Mouse (Mus musculus): Measurements from ENCODE around the gene Ccdc15. TPM values are rescaled to one million over a fixed set of nuclear protein-coding genes. Genes with fewer than 3 reads are reported as not detected.

Gene Ccdc15
- polyA plus RNA-seq (2016; fragmentation: Nextera tagmentation; extraction: Ambion mirVana) = 12.6 and 13.4 TPM in 2 replicates

DNA sequence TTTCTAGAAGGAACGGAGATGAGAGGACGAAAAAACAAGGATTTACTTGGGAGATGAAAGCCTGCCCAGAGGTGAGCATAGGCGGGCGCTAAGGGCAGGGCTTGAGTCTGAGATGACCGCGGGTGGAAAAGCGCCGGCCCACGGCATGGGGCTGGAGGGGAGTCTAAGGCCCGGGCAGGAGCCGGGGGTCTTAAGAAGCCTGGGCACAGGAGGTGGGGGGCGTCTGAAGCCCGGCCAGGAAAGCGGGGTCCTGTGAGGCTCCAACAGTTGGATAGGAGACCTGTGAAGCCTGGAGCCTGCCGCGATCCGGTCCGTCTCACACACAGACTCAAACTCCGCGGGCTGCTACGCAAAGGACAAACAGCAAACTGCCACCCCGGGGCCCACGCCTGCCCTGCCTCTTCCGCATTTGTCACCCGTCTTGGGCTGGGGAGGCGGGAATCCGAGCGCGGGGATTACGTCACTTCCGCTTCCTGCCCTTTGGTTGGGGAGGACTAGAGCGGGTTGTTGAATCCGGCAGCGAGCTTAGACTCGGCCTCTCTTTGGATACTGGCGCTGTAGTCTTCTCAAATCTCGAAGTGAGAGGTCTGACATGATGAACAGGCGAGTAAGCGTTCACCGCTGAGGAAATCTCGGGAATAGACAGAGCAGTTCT, at the start of gene Ccdc15:
Gene Ccdc15 (minus strand): TSS at position 445 of the 655 bp plus-strand sequence.
- H3K36me3 ChIP-seq (replicated peaks) = peaks cover 10% of the 10 kb centered on the region; the same call in 1 of the 2 replicates
- H3K27ac ChIP-seq = peak within 1 kb of the TSS; percentile 93
- WGBS = under 1% methylated on average over 41 of the region's 41 CpGs
- peak within 1 kb of the TSS; percentile 63 for H3K4me3 ChIP-seq
- peak; percentile 98 for DNase-seq (ENCODE audit: extremely low spot score, low spot score)
- H3K27me3 ChIP-seq (ENCODE audit: poor library complexity, severe bottlenecking) = peaks cover 3% of the 10 kb centered on the region; the same call in 1 of the 2 replicates
- H3K4me1 ChIP-seq = peaks cover 17% of the 10 kb centered on the region
- no peaks in the 10 kb centered on the region for H3K9me3 ChIP-seq

DNA sequence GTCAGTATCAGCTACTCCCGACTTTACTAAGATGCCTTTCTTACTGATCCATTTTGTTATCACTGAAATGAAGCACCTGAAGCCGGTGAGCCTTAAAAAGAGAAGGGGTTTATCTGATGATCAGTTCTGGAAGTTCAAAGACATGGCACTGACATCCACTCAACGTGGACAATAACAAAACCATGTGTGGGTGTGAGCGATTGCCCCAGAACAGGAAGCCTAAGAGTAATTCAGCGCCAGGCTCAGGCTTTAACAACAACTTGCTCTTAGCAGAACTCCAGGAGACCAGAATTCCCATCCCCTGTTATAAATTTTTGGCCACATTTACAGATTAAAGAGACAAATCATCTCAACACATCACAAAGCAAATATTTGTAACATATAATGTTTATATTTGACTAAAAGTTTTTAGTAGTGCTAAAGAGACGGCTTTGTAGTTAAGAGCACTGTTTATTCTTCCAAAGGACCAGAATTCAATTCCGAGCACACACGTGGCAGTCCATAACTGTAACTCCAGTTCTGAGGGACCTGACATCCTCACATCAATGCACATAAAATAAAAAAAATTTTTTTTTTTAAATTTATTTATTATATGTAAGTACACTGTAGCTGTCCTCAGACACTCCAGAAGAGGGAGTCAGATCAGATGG, 45.4 kb upstream of the Ccdc15 start:
- DNase-seq (ENCODE audit: extremely low spot score, low spot score) = no peak
- Histone ChIP-seq H3K4me3 (no peak overlapping the region), H3K27ac (no peak overlapping the region), H3K9me3 (no peaks in the 10 kb centered on the region), H3K36me3 (replicated peaks) (no peaks in the 10 kb centered on the region), H3K4me1 (0 out of 2 replicates have a peak, but pooled peaks cover 5% of the 10 kb centered on the region), H3K27me3 (ENCODE audit: poor library complexity, severe bottlenecking) (no peaks in the 10 kb centered on the region)
- 77% methylated on average over 8 of the region's 8 CpGs for WGBS

DNA sequence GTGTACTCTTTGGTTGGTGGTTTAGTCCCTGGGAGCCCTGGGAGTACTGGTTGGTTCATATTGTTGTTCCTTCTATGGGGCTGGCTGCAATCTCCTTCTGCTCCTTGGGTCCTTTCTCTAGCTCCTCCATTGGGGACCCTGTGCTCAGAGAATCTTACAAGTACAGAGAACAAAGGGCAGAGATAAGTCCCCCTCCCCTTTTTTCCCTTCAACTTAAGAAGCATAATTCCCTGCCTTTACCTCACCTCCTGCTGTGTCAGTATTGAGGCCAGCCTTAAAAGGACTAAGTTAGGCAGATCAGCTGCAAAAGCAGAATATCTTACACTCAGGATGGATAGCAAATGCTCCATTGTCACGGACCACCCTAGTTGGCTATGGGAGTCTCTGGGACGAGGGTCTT, 43.8 kb upstream of the Ccdc15 start:
- DNase-seq (ENCODE audit: extremely low spot score, low spot score) = no peak
- Histone ChIP-seq H3K36me3 (replicated peaks) (no peaks in the 10 kb centered on the region), H3K4me3 (no peak overlapping the region), H3K4me1 (0 out of 2 replicates have a peak, but pooled peaks cover 5% of the 10 kb centered on the region), H3K27me3 (ENCODE audit: poor library complexity, severe bottlenecking) (peaks cover 2% of the 10 kb centered on the region), H3K27ac (no peak overlapping the region), H3K9me3 (no peaks in the 10 kb centered on the region)
- WGBS = 59% methylated on average over 2 of the region's 2 CpGs

DNA sequence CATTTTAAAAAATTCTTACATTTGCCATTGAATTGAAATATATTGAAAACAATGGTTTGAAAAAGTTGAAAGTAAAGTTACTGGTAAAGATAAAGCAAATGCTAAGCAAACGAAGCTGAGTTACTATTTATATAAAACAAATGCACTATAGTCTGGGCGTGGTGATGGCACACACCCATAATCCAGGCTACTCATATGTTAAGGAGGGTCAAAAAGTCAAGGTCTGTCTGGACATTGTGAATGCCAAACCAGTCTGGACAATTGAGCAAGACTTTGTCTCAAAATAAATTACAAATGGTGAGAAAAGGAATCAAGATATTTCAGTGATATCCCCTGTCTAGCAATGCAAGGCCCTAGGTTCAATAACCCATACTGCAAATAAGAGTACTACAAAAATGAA, 42.7 kb upstream of the Ccdc15 start:
- no peaks in the 10 kb centered on the region for H3K36me3 ChIP-seq (replicated peaks)
- H3K4me1 ChIP-seq = 0 out of 2 replicates have a peak, but pooled peaks cover 5% of the 10 kb centered on the region
- no peak overlapping the region for H3K27ac ChIP-seq
- peaks cover 13% of the 10 kb centered on the region for H3K27me3 ChIP-seq (ENCODE audit: poor library complexity, severe bottlenecking)
- H3K4me3 ChIP-seq = no peak overlapping the region
- 82% methylated on average over 2 of the region's 2 CpGs for whole genome bisulfite sequencing
- no peaks in the 10 kb centered on the region for H3K9me3 ChIP-seq
- DNase-seq (ENCODE audit: extremely low spot score, low spot score) = no peak

DNA sequence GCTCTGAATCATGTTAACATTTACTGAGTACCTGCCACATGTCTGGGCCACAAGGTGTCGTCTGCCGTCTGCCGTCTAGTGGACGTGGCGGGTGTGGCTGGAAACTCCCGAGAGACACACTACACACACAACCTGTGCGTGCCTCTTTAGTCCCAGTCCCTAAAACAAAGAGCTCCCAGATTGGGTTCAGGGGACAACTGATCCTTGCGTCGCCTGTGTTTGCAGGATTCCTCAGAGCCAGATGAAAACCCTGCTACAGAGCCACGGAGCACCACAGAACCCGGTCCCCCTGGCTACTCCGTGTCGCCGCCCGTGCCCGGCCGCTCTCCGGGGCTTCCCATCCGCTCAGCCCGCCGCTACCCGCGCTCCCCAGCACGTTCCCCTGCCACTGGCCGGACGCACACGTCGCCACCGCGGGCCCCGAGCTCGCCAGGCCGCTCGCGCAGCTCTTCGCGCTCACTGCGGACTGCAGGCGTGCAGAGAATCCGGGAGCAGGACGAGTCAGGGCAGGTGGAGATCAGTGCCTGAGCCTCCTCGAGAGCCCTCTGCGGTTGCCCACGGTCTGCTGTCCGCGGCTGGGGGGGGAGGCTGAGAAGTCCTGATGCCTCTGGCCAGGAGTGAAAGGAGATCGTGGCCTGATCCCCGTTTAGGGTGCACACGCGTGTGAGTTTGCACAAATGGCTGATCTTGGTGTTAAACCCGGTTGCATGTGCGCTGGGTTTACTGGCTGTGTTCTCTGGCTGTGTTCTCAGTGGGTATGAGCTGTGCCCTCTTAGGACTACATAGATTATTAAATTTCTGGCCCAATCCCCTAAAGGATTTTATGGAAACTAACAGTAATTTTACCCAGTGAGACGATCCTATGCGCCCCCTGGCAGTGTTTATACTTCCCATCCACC, 36.3 kb upstream of the Ccdc15 start:
- Histone ChIP-seq H3K4me3 (peak overlapping the region; percentile 60), H3K4me1 (peaks cover 11% of the 10 kb centered on the region), H3K36me3 (replicated peaks) (no peaks in the 10 kb centered on the region), H3K9me3 (no peaks in the 10 kb centered on the region), H3K27me3 (ENCODE audit: poor library complexity, severe bottlenecking) (peaks cover 48% of the 10 kb centered on the region), H3K27ac (peak overlapping the region; percentile 90)
- peak; percentile 58 for DNase-seq (ENCODE audit: extremely low spot score, low spot score)
- 13% methylated on average over 54 of the region's 54 CpGs for WGBS

DNA sequence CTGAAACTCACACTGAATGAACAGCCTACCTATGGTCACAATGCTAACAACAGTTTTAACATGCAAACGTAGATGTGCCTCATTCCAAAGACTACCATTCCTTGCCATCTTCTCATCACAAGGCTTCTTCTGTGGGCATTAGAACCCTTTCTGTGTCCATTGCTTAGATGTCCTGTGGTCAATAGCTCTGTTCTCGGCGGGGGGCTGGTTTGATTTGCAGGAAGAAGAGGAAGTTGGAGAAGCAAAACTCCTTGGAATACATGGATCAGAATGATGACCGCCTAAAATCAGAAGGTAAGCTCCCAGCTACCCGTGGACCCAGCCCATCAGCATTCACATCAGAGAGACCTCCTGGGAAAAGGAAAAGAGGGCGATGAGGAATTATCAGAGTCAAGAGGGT, 34.9 kb upstream of the Ccdc15 start:
- Histone ChIP-seq H3K4me3 (no peak overlapping the region), H3K9me3 (no peaks in the 10 kb centered on the region), H3K27me3 (ENCODE audit: poor library complexity, severe bottlenecking) (peaks cover 48% of the 10 kb centered on the region), H3K27ac (no peak overlapping the region), H3K4me1 (peaks cover 11% of the 10 kb centered on the region), H3K36me3 (replicated peaks) (no peaks in the 10 kb centered on the region)
- DNase-seq (ENCODE audit: extremely low spot score, low spot score) = no peak
- 93% methylated on average over 6 of the region's 6 CpGs for WGBS

DNA sequence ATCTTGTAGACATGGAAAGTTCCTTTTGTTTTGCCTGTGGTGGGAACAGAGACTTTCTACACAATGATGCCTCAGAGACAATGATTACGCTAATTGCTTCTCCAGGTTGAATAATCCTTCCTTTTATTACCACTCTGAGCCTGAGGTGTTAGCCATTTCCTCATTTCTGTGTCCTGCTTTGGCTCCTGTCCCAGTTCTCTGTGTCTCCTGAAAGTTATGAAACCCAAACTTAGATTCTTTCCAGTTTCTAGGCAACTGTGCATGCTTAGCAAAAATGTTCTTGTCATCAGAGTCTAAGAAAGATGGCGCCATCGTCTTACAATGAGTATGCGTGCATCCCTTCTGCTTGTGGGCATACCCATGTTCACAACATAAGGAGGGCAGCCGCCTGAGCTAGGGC, 27.5 kb upstream of the Ccdc15 start:
- Histone ChIP-seq H3K36me3 (replicated peaks) (no peaks in the 10 kb centered on the region), H3K4me1 (no peaks in the 10 kb centered on the region), H3K27ac (no peak overlapping the region), H3K4me3 (no peak overlapping the region), H3K9me3 (no peaks in the 10 kb centered on the region), H3K27me3 (ENCODE audit: poor library complexity, severe bottlenecking) (no peaks in the 10 kb centered on the region)
- no peak for DNase-seq (ENCODE audit: extremely low spot score, low spot score)
- 94% methylated on average over 5 of the region's 5 CpGs for WGBS

DNA sequence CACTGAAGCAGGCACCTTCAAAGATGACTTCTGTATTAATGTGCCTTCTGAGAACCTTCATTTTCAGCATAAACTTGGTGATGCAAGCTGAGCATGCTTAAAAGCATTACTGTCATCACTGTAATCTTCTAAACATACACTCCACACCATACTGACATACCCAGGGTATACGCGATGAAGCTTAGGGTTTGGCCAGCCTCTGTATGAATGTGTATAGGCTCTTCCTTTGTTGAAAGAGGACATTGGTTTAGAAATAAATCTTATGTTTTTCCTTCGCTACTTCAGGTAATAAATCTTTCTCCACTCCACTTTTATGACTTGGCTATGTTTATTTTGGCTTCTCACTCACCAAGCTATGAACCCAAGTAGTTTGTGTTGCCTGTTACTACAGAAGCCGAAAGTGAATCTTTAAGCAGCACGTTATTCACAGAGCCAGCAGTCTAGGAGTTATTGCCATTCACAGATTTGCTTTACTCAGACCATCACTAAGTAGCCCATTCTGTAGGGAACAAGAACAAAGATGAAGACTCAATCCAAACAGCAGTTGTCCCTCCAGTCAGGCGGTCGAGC, 23.1 kb upstream of the Ccdc15 start:
- Histone ChIP-seq H3K36me3 (replicated peaks) (no peaks in the 10 kb centered on the region), H3K27ac (no peak overlapping the region), H3K9me3 (no peaks in the 10 kb centered on the region), H3K27me3 (ENCODE audit: poor library complexity, severe bottlenecking) (no peaks in the 10 kb centered on the region), H3K4me1 (no peaks in the 10 kb centered on the region), H3K4me3 (no peak overlapping the region)
- no peak for DNase-seq (ENCODE audit: extremely low spot score, low spot score)
- WGBS = 90% methylated on average over 7 of the region's 7 CpGs

DNA sequence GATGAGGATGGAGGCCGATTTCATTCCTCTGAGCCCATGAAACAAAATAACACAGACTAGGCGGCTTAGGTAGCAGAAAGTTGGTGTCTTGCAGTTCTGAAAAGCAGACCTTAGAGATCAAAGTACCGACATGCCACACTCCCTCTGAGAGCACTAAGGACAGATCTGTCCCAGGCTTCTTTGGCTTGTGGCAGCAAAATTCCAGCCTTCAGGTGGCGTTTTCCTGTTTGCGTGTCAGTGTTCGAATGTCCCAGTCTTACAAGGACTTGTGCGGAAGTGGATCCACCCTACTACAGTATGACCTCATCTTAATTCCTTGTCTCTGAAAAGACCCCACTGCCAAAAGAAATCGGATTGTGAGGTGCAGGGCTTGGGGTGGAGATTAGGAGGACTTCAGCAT, 20.6 kb upstream of the Ccdc15 start:
- H3K4me3 ChIP-seq = no peak overlapping the region
- no peaks in the 10 kb centered on the region for H3K9me3 ChIP-seq
- no peaks in the 10 kb centered on the region for H3K36me3 ChIP-seq (replicated peaks)
- no peaks in the 10 kb centered on the region for H3K4me1 ChIP-seq
- 84% methylated on average over 8 of the region's 8 CpGs for WGBS
- no peak overlapping the region for H3K27ac ChIP-seq
- no peak for DNase-seq (ENCODE audit: extremely low spot score, low spot score)
- no peaks in the 10 kb centered on the region for H3K27me3 ChIP-seq (ENCODE audit: poor library complexity, severe bottlenecking)

DNA sequence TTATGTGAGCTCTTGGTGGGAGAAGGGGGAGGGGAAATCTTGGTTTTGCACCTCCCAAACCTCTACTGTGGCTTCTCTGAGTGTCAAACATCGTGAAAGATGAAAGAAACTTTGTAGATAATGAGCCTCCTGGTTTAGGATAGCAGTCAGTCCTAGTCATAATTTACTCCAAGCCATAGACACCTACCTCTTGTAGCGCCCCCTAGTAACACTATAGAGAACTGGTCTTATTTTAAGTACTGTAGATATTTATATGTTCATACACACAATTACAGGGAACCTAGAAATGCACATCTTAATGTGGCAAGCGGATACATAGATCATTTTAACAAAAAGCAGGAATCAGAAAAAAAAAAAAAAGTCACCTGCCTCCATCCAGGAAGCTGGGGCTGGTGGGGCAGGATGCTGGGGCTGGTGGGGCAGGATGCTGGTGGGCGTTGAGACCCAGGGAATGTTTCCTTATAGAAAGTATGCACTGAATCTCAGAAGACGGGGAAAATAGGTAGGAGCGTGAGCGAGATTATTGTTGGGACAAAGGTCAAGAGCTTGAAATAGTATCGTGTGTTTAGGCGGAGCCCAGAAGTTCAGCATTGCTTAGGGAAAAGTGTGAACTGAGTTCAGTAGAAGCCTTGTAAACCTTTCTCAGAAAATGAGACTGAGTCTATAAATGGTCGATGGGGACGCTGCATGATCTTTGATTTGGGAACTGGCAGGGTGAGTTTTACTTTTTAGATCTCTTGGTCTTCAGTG, 20.0 kb upstream of the Ccdc15 start:
- Histone ChIP-seq H3K36me3 (replicated peaks) (no peaks in the 10 kb centered on the region), H3K4me1 (no peaks in the 10 kb centered on the region), H3K27ac (no peak overlapping the region), H3K4me3 (no peak overlapping the region), H3K27me3 (ENCODE audit: poor library complexity, severe bottlenecking) (no peaks in the 10 kb centered on the region), H3K9me3 (no peaks in the 10 kb centered on the region)
- no peak for DNase-seq (ENCODE audit: extremely low spot score, low spot score)
- WGBS = 86% methylated on average over 11 of the region's 11 CpGs

DNA sequence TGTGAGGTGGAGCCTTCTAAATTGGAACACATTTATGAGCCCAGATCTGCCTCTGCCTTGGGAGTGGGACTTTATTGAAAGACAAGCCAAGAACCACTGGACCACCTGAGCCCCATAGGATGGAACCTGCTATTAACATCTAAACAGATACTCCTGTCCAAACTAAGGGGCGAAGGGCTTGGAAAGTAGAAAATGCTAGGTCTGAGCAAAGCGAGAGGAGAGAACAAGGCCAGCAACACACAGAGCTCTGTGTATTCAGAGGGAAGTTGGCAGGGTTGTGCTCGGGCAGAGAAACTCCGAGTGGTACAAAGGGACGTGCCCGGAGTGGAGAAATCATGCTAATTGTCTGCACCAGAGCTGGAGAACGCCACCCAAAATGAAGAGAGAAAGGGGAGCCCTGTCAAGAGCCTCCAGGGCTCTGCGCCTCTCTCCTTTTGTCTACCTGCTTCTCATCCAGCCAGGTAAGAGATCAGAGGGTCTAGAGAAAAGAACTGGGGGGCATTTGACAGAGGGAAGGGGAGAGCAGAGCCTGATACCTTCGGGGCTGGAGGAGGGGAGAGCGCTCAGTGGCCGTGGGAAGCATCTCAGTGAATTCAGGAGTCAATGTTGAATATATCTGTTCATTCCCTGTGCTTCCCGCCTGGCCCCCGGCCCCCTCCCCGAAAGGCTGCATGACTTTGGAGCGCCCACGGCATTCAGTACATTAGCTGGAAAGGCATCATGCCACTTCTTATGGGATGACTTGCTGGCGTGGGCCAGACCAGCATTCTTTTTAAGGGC, 19.3 kb upstream of the Ccdc15 start, which contains the start of gene Hepacam:
Gene Hepacam (plus strand): TSS at position 51 of the 780 bp plus-strand sequence.
- no peak within 1 kb of the TSS for H3K4me3 ChIP-seq
- WGBS = 86% methylated on average over 17 of the region's 17 CpGs
- H3K27me3 ChIP-seq (ENCODE audit: poor library complexity, severe bottlenecking) = no peaks in the 10 kb centered on the region
- no peak for DNase-seq (ENCODE audit: extremely low spot score, low spot score)
- H3K9me3 ChIP-seq = no peaks in the 10 kb centered on the region
- no peaks in the 10 kb centered on the region for H3K36me3 ChIP-seq (replicated peaks)
- H3K4me1 ChIP-seq = no peaks in the 10 kb centered on the region
- H3K27ac ChIP-seq = no peak within 1 kb of the TSS

Data from forebrain, embryonic 10.5 days (tissue).